Mouse (Mus musculus) testis, postnatal 14 days (tissue): Measurements from ENCODE around the gene Arid1b.

Experiments
- DNase-seq: peaks from one replicate; pipeline ENCODE4 v3.0.0; 2021; ENCODE audit warnings: low spot score

The Arid1b gene

DNA sequence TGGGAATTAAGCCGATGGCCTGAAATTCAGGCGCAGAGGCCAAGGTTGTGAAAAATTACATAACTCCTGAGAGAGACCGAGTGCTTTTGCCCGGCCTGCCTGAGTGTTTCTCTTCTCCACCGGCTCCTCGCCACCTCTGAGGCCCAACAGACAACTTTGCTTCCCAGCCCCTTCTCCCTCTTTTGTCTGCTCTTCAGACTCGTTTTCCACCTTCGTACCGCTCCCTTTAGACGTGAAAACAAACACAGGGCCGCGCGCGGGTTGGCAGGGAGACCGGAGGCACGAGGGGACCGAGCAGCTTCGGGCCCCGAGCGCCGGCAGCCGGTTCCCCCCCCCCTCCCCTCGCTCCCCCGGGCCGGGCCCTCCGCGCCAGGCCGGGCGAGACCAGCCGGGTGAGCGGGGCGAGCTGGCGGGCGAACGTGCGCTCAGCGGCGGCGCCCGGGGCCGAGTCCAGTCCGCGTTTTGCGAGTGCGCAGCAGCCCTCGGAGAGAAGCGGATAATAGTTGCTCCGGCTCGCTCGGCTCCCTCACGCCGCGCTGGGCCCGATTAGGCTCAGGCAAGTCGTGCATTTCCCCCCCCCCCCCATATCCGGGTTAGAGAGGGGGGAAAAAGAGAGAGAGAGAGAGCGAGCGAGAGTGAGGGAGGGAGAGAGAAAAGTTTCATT, at the start of gene Arid1b:
TSS of gene Arid1b (plus strand) at position 493 of the 664 bp plus-strand sequence.
- DNase-seq, result peak; percentile 85

DNA sequence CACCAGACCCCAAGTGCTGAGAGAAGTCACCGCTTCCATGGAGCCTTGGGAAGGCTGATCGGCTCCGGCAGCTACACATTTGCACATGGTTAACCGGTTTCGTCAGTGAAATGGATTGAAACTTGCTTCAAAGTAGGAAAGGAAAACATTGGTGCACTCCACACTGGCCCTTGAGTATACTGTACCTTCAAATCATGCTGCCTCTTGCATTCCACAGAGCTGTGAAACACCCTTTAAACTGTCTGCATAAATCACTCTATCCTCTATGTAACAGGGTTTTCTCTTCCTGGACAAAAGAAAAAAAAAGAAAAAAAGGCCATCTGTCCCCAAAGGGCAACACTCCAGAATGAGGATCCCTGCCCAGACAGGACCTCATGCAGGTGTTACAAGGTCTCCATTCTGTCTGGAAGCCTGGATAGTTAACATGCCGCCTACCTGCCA, 48.8 kb upstream of the Arid1b start:
- DNase-seq, result no peak

- DNase-seq, result peak; percentile 39
These were observed 48.2 kb upstream of the Arid1b start for GRCm38 (mm10) chr17:4945871-4946331.

DNA sequence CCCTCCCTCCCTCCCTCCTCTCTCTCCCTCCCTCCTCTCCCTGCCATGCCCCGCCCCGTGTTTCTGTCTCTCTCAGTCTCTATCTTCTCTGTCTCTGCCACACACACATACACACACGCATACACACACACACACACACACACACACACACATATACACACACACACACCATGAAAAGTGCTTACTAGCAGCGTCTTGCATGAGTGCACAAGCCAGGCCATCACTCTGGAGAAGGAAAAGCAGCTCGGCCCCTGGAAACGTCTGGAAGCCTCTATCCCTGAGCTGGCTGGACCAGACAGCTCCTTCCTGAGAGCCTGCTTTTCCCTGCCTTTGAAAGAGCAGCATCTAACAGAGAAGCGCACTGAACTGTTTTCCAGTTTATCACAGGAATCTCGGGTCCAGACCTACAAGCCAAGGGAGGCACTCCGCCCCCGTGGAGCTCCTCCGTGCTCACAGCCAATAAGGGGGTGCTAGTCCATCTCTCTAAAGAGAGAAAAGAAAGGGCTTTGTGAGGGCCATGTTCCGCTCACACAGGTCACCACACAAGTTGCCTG, 47.6 kb upstream of the Arid1b start:
- DNase-seq, result no peak

GRCm38 (mm10) chr17:4947013-4947412, 47.1 kb upstream of the Arid1b start:
- no peak for DNase-seq

GRCm38 (mm10) chr17:4947439-4947838, 46.7 kb upstream of the Arid1b start:
- DNase-seq, result no peak

DNA sequence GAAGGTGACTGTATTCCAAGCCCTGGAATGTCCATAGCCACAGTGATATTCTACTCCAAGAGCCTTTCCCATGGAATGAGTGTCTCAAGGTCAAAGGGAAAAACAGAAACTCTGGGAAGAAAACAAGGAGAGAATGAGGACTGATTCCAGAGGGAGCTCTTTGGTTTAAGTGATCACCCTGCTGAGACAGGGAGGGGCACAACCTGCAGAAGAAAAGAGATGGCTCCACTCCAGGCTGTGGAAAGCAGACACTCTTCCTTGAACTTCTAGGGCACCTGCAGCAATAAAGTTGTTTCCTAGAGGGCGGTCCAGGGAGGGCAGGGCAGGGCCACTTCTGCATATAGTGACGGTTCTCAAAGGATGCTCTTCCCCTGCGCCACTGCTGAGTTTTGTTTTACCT, 45.6 kb upstream of the Arid1b start:
- DNase-seq, result no peak

DNA sequence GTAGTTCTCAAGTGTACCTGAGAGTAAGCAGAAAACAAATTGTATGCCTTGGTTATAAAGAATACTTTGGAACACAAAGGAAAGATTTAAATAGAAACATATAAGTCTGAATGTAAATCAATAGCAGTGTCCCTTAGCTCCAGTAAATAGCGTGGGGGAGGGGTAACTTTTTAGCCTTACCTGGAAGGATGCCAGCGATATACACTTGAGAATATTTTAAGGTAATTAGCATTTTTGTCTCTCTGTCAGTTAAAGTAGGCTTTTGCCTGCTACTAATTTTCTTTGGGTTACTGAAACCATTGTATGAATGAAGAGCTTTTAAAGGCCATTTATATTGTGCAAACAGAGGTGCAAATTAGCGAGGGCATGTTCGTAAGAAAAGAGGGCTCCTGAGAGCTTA, 39.7 kb upstream of the Arid1b start:
- no peak for DNase-seq

DNA sequence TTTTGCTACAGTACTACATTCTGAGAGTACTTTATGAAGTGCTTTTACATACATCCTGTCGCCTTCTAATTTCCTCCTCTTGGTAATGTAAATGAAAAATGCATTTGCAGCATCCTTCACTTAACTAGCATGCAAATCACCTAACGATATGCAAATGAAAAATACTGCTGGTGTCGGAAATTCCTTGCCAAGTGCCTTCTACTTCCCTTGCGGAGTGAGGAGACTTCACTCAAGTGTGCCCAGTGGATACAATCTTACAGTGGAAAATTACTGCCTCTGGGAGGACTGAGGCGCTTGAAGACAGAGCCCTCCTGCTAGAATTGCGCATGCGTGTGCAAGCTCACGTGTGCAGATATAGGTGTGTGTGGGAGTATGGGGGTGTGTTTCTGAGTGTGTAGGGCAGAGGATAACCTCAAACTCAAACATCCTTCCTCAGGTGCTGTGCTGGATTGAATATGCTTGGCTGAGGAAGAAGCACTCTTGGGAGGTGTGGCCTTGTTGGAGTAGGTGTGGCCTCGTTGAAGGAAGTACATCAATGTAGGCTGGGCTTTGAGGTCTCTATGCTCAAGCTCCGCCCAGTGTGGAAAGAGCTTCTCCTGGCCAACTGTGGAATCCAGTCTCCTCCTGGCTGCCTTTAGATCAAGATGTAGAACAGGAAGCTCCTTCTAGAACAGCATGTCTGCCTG, 29.8 kb upstream of the Arid1b start:
- no peak for DNase-seq

GRCm38 (mm10) chr17:4967201-4967600, 26.9 kb upstream of the Arid1b start:
- DNase-seq, result no peak

GRCm38 (mm10) chr17:4968035-4968434, 26.1 kb upstream of the Arid1b start:
- no peak for DNase-seq

GRCm38 (mm10) chr17:4968878-4969277, 25.3 kb upstream of the Arid1b start:
- DNase-seq, result no peak

- no peak for DNase-seq
These were observed 21.9 kb upstream of the Arid1b start for GRCm38 (mm10) chr17:4972261-4972660.

- DNase-seq, result peak; percentile 73
These were observed 19.4 kb upstream of the Arid1b start for GRCm38 (mm10) chr17:4974736-4975135.

GRCm38 (mm10) chr17:4980151-4980550, 14.0 kb upstream of the Arid1b start:
- no peak for DNase-seq

DNA sequence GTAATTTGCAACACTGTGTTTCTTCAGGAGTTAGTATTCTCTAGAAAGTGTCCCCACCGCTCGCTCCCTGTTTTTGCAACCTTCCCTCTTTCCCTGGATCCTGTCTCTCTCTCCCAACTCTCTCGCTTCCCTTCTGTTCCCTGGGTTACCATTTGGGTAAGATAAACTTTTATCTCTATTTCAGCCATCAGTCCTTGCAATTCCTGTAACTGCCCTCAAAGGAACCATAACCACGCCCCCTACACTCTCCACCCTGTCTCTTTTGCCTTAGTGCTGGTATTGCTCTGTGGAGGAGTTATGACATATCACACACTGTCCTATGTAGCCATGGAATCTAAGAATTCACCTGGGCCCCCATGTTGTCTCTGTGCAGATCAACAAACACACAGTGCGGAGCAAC, 11.3 kb upstream of the Arid1b start:
- no peak for DNase-seq

GRCm38 (mm10) chr17:4984691-4985090, 9.4 kb upstream of the Arid1b start:
- no peak for DNase-seq

DNA sequence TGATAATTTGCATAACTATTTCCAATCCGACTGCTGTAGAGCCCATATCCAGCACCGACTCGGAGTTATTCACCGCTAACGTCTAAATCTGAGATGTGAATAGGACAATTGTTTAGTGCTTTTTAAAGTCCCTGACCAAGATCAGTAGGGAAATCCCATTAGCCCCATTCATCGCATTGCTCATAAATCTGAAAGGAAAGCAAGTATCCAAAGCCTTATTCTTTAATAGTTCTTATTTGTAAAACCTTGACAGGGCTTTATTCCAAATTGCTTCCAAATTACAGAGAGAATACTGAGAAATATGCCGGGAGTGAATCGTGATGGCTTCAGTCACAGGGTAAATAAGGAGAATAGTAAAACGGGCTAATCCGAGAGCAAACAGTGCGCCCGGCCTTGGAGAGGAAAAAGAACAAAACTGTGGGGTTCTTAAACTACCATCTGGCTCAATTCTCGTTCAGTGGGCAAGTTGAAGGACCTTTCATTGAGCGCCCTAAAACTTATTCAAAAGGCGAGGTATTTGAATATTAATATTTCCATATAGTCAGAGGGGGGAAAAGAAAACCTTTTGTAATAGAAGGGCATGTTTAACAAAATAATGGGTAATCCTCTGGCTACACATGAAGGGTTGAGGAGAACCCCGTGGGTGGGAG, 3.1 kb upstream of the Arid1b start:
- DNase-seq, result no peak

DNA sequence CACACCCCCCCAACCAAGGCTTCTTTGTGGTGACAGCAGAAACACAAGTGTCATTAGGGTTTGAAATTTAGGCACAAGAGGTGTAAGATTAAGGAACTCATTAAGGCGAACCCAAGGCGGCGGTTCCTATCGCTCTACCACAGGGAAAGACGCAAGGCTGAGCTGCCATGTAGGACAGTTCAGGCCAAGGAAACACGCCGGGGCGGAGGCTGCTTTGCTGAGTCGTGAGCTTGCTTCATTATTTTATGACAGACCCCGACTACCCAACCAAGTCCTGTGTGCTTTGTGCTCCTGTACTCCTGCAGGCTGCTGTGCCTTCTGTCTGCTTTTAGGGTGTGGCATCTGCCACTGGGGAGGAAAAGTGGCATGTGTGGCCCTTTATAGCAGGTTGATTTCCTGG, 2.5 kb upstream of the Arid1b start:
- DNase-seq, result no peak

DNA sequence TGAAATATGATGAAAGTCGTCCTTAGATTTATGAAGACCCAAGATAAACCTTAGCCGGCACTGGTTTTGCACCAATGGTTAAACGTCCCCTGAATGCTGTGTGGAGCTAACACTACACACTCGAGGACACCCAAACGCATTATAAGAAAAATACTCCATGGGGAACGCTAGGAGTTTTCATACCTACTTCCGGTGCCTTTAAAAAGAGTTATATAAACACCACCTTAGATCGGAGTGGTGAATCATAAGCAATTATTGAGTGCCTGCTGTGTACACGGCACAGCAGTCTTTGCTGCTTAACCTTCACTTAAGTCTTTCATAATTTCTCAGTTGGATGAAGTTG, 664 bp upstream of the Arid1b start:
- no peak for DNase-seq

- no peak for DNase-seq
These were observed 326 bp downstream of the Arid1b start for GRCm38 (mm10) chr17:4994504-4994812.

DNA sequence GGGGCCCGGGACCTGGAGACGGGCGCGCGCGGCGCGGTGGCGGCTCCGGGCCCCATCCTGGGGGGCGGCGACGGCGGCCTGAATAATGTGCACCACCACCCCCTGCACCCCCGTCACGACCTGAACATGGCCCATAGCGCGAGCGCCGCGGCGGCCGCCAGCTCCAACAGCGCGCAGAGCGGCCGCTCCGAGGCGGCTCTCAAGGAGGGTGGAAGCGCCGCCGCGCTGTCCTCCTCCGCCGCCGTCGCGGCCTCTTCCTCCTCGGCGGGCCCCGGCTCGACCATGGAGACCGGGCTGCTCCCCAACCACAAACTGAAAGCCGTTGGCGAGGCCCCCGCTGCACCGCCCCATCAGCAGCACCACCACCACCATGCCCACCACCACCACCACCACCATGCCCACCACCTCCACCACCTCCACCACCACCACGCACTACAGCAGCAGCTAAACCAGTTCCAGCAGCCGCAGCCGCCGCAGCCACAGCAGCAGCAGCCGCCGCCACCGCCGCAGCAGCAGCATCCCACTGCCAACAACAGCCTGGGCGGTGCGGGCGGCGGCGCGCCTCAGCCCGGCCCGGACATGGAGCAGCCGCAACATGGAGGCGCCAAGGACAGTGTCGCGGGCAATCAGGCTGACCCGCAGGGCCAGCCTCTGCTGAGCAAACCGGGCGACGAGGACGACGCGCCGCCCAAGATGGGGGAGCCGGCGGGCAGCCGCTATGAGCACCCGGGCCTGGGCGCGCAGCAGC, 855 bp downstream of the Arid1b start:
- DNase-seq, result peak; percentile 71
